Mouse (Mus musculus) cerebellum, adult 2 months (tissue): ENCODE results near the gene Rab3ip.

Experiments
- CTCF ChIP-seq: fragments of 200-500 bp; IDR thresholded peaks from 2 replicates; pipeline ENCODE4 v1.5.1; 2011; ENCODE audit warnings: low read depth, mild to moderate bottlenecking, control low read depth, low read length, moderate library complexity, borderline replicate concordance; ENCODE audit not compliant: insufficient read depth
- POLR2A ChIP-seq: fragments of 200-500 bp; IDR thresholded peaks from 2 replicates; pipeline ENCODE4 v1.6.1; 2011; ENCODE audit warnings: low read length, control low read depth, borderline replicate concordance; ENCODE audit not compliant: insufficient read depth

DNA sequence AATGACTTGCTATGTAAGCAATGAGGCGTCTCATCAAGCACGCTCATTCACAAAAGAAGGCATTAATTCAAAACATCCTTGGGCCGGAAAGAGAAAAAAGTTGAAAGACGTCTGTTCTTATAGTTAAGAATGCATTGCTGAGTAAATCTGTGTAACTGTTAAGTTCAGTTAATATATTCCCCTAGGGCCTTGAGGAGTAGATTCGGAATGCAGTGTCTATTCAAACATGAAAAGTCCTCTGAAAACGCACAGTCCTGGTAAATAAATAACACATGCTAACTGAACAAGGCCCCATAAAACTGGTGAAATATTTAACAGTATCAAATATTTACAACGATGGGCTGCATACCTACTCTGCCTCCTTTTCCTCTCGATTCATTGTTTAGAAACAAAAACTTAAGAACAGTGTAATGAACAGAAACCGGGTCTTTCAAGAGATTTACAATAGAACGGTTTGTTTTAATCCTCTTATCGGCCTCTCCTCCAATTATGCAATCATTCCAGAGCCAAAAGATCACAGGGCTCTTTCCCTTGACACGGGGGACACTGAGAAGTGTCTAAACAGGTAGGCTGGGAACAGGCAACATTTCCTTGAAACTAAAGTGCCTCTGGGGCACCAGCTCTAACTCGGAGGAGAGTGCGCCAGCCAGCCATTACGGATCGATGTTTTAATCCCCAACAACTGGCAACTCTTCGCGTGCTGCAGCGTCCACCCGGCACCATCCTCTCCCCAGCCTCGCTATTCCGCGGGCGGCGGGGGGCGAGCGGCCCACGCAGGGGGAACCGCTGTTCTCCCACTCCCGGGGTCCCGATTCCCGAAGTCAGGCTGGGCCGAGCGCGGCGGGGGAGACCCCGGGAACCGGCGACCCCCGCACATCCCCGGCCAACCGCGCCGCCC, 1.2 kb downstream of the Rab3ip start:
- TF ChIP-seq CTCF (no peak), POLR2A (no peak)
